Mouse (Mus musculus): ENCODE data around the gene Hibadh. TPM values are rescaled to one million over a fixed set of nuclear protein-coding genes. Genes with fewer than 3 reads are reported as not detected.
A peak's percentile ranks its signal among the peaks of the same experiment; 100 is the strongest.
"Not testable (repeated sequence)": the region's sequence is repeated elsewhere in the genome, so short reads cannot be mapped to it uniquely, and the experiment has no call there.

Hibadh gene
- polyA plus RNA-seq (2016; fragmentation: Nextera tagmentation; extraction: Ambion mirVana): 64.2 and 68.7 TPM in 2 replicates

GRCm38 (mm10) chr6:52640224-52640712, at the start of gene Hibadh:
Gene Hibadh, minus strand, starts transcription at chr6:52640389.
- Histone ChIP-seq H3K4me3 (peak within 1 kb of the TSS; percentile 78), H3K4me1 (peaks cover 44% of the 10 kb centered on the region), H3K27me3 (ENCODE audit: low read depth, poor library complexity, severe bottlenecking) (peaks cover 25% of the 10 kb centered on the region), H3K27ac (peak within 1 kb of the TSS; percentile 90), H3K36me3 (no peaks in the 10 kb centered on the region), H3K9me3 (replicated peaks) (no peaks in the 10 kb centered on the region)
- WGBS: under 1% methylated on average over 34 of the region's 34 CpGs
- DNase-seq (ENCODE audit: low spot score): peak; percentile 98

GRCm38 (mm10) chr6:52686901-52687500, 46.8 kb upstream of the Hibadh start:
- H3K9me3 ChIP-seq (replicated peaks): no peaks in the 10 kb centered on the region
- H3K36me3 ChIP-seq: no peaks in the 10 kb centered on the region
- H3K27me3 ChIP-seq (ENCODE audit: low read depth, poor library complexity, severe bottlenecking): no peaks in the 10 kb centered on the region
- WGBS: 84% methylated on average over 5 of the region's 5 CpGs
- no peak overlapping the region for H3K4me3 ChIP-seq
- no peak for DNase-seq (ENCODE audit: low spot score)
- no peak overlapping the region for H3K27ac ChIP-seq
- no peaks in the 10 kb centered on the region for H3K4me1 ChIP-seq

- 94% methylated on average over 3 of the region's 3 CpGs for WGBS
- DNase-seq (ENCODE audit: low spot score): no peak
- H3K27ac ChIP-seq: no peak overlapping the region
These were observed 42.4 kb upstream of the Hibadh start for GRCm38 (mm10) chr6:52682607-52683006.

GRCm38 (mm10) chr6:52681847-52682485, 41.8 kb upstream of the Hibadh start:
- no peaks in the 10 kb centered on the region for H3K4me1 ChIP-seq
- no peaks in the 10 kb centered on the region for H3K36me3 ChIP-seq
- H3K4me3 ChIP-seq: no peak overlapping the region
- no peaks in the 10 kb centered on the region for H3K9me3 ChIP-seq (replicated peaks)
- WGBS: 85% methylated on average over 6 of the region's 6 CpGs
- DNase-seq (ENCODE audit: low spot score): no peak
- H3K27me3 ChIP-seq (ENCODE audit: low read depth, poor library complexity, severe bottlenecking): no peaks in the 10 kb centered on the region
- no peak overlapping the region for H3K27ac ChIP-seq

More at GRCm38 (mm10) chr6:52682607-52683006, 42.4 kb upstream of the Hibadh start:
- H3K27me3 ChIP-seq (ENCODE audit: low read depth, poor library complexity, severe bottlenecking): no peaks in the 10 kb centered on the region
- H3K36me3 ChIP-seq: no peaks in the 10 kb centered on the region
- H3K9me3 ChIP-seq (replicated peaks): no peaks in the 10 kb centered on the region
- H3K4me3 ChIP-seq: no peak overlapping the region
- H3K4me1 ChIP-seq: no peaks in the 10 kb centered on the region

- H3K4me3 ChIP-seq: no peak overlapping the region
- H3K9me3 ChIP-seq (replicated peaks): no peaks in the 10 kb centered on the region
- H3K36me3 ChIP-seq: no peaks in the 10 kb centered on the region
- no peak for DNase-seq (ENCODE audit: low spot score)
- no peak overlapping the region for H3K27ac ChIP-seq
- WGBS: 76% methylated on average over 8 of the region's 8 CpGs
- H3K27me3 ChIP-seq (ENCODE audit: low read depth, poor library complexity, severe bottlenecking): no peaks in the 10 kb centered on the region
- no peaks in the 10 kb centered on the region for H3K4me1 ChIP-seq
These were observed 40.4 kb upstream of the Hibadh start for GRCm38 (mm10) chr6:52680458-52681032.

- WGBS: 85% methylated on average over 9 of the region's 9 CpGs
- no peaks in the 10 kb centered on the region for H3K9me3 ChIP-seq (replicated peaks)
- no peak overlapping the region for H3K4me3 ChIP-seq
- H3K27me3 ChIP-seq (ENCODE audit: low read depth, poor library complexity, severe bottlenecking): no peaks in the 10 kb centered on the region
- DNase-seq (ENCODE audit: low spot score): no peak
- H3K4me1 ChIP-seq: no peaks in the 10 kb centered on the region
- no peaks in the 10 kb centered on the region for H3K36me3 ChIP-seq
- no peak overlapping the region for H3K27ac ChIP-seq
These were observed 39.4 kb upstream of the Hibadh start for GRCm38 (mm10) chr6:52679565-52679964.

GRCm38 (mm10) chr6:52677534-52677933, 37.3 kb upstream of the Hibadh start:
- not testable (repeated sequence) for H3K4me1 ChIP-seq; H3K27ac ChIP-seq; H3K27me3 ChIP-seq (ENCODE audit: low read depth, poor library complexity, severe bottlenecking); H3K9me3 ChIP-seq (replicated peaks); H3K36me3 ChIP-seq; DNase-seq (ENCODE audit: low spot score); H3K4me3 ChIP-seq
- 91% methylated on average over 4 of the region's 4 CpGs for WGBS

GRCm38 (mm10) chr6:52675222-52675921, 35.2 kb upstream of the Hibadh start:
- 87% methylated on average over 4 of the region's 4 CpGs for WGBS
- Histone ChIP-seq H3K27me3 (ENCODE audit: low read depth, poor library complexity, severe bottlenecking) (no peaks in the 10 kb centered on the region), H3K9me3 (replicated peaks) (no peaks in the 10 kb centered on the region), H3K4me3 (no peak overlapping the region), H3K27ac (no peak overlapping the region), H3K4me1 (0 out of 2 replicates have a peak, but pooled peaks cover 2% of the 10 kb centered on the region), H3K36me3 (no peaks in the 10 kb centered on the region)
- no peak for DNase-seq (ENCODE audit: low spot score)

- DNase-seq (ENCODE audit: low spot score): no peak
These were observed 34.4 kb upstream of the Hibadh start for GRCm38 (mm10) chr6:52674541-52674940.

GRCm38 (mm10) chr6:52673706-52674105, 33.5 kb upstream of the Hibadh start:
- Histone ChIP-seq H3K27ac (no peak overlapping the region), H3K9me3 (replicated peaks) (no peaks in the 10 kb centered on the region), H3K4me3 (no peak overlapping the region), H3K27me3 (ENCODE audit: low read depth, poor library complexity, severe bottlenecking) (no peaks in the 10 kb centered on the region), H3K4me1 (0 out of 2 replicates have a peak, but pooled peaks cover 2% of the 10 kb centered on the region), H3K36me3 (no peaks in the 10 kb centered on the region)
- DNase-seq (ENCODE audit: low spot score): no peak
- WGBS: 89% methylated on average over 7 of the region's 7 CpGs

More at GRCm38 (mm10) chr6:52674541-52674940, 34.4 kb upstream of the Hibadh start:
- Histone ChIP-seq H3K9me3 (replicated peaks) (no peaks in the 10 kb centered on the region), H3K4me1 (0 out of 2 replicates have a peak, but pooled peaks cover 2% of the 10 kb centered on the region), H3K36me3 (no peaks in the 10 kb centered on the region), H3K4me3 (no peak overlapping the region), H3K27ac (no peak overlapping the region), H3K27me3 (ENCODE audit: low read depth, poor library complexity, severe bottlenecking) (no peaks in the 10 kb centered on the region)
- 84% methylated on average over 12 of the region's 12 CpGs for WGBS

- WGBS: 51% methylated on average over 2 of the region's 2 CpGs
- Histone ChIP-seq H3K27ac (no peak overlapping the region), H3K4me1 (peaks cover 6% of the 10 kb centered on the region; the same call in 1 of the 2 replicates), H3K27me3 (ENCODE audit: low read depth, poor library complexity, severe bottlenecking) (no peaks in the 10 kb centered on the region), H3K4me3 (no peak overlapping the region), H3K36me3 (no peaks in the 10 kb centered on the region), H3K9me3 (replicated peaks) (no peaks in the 10 kb centered on the region)
- DNase-seq (ENCODE audit: low spot score): no peak
These were observed 32.4 kb upstream of the Hibadh start for GRCm38 (mm10) chr6:52672539-52672938.

GRCm38 (mm10) chr6:52671791-52672190, 31.6 kb upstream of the Hibadh start:
- no peak for DNase-seq (ENCODE audit: low spot score)
- Histone ChIP-seq H3K36me3 (no peaks in the 10 kb centered on the region), H3K27me3 (ENCODE audit: low read depth, poor library complexity, severe bottlenecking) (no peaks in the 10 kb centered on the region), H3K4me1 (peaks cover 7% of the 10 kb centered on the region; the same call in 1 of the 2 replicates), H3K9me3 (replicated peaks) (no peaks in the 10 kb centered on the region), H3K27ac (no peak overlapping the region), H3K4me3 (no peak overlapping the region)
- WGBS: 73% methylated on average over 8 of the region's 8 CpGs
